Mouse (Mus musculus): ENCODE results near the gene Atad1.

- no peak for TF ChIP-seq POLR2A (IDR thresholded peaks at IDR 0.05; ENCODE audit: borderline replicate concordance, extremely low read depth, insufficient read depth, insufficient read length, poor library complexity, severe bottlenecking)
- no peak for TF ChIP-seq CTCF (IDR thresholded peaks at IDR 0.05; ENCODE audit: borderline replicate concordance, extremely low read depth, insufficient read depth, insufficient read length)
Measured at GRCm38 (mm10) chr19:32645939-32646338, 93.6 kb downstream of the Atad1 start.
